Mouse (Mus musculus): ENCODE results near the gene Bicra. TPM values are rescaled to one million over a fixed set of nuclear protein-coding genes. Genes with fewer than 3 reads are reported as not detected.

Bicra gene
- polyA plus RNA-seq, 2 experiments: 0.83 to 1.8 TPM

DNA sequence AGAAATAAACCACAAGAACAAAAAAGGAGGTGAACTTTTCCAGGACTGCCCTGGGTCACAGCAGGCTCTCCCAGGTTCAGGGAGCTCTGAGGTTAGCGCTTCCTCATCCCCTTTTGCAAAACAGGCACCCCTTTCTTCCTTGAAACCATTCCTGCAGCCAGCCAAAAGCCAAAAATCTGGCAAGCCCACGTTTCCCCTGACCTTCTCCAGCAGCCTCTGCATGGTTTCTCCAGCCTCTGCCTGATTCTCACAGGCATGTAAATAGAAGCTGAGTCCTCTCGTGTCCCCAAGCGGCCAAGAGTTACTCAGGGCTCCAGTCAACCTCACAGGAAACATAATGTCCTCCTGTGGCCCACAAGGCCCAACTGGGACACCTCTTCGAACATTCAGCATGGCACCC lies 32.3 kb downstream of the Bicra start:
- no peaks in the 10 kb centered on the region for H3K36me3 ChIP-seq (replicated peaks; ENCODE audit: control insufficient read depth, insufficient read depth, low read depth)
- no peak for DNase-seq (ENCODE audit: low read depth in 3 of 3, low spot score in 3 of 3)

DNA sequence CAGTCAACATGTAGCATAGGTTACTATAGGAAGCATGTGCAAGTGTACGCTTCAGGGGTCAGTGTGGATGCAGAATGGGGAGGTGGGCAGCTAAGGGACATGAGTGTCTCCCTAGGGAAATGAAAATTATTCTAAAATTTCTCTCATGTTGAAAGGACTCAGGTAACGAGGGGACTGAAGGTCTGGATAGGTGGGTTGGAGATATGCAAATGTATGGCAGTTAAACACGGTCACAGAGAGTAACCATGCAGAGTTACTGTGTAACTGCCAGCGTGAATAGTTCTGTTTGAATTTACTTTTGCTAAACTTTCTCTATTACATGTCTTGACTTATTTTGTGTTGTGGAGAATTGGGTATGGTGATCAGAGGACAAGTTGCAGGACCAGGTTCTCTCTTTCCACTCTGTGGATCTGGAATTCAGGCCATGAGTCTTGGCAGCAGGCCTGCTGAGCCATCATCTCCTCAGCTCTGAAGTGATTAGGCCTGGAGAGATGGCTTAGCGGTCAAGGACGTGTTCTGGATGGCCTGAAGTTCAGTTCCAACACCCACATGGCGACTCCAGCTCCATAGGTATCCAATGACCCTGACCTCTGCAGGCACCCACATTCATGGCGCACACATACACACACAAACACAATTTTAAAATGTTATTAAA lies 33.1 kb downstream of the Bicra start:
- no peak for DNase-seq (ENCODE audit: low read depth in 3 of 3, low spot score in 3 of 3)
- no peak for TF ChIP-seq CTCF (IDR thresholded peaks at IDR 0.05; ENCODE audit: low read depth)
- TF ChIP-seq EP300 (IDR thresholded peaks at IDR 0.05; ENCODE audit: low read depth): no peak
- H3K9me3 ChIP-seq (ENCODE audit: control insufficient read depth, low read length): no peaks in the 10 kb centered on the region
- H3K36me3 ChIP-seq (replicated peaks; ENCODE audit: control insufficient read depth, insufficient read depth, low read depth): no peaks in the 10 kb centered on the region
- H3K4me3 ChIP-seq (ENCODE audit: insufficient read depth in 1 of 2, low read depth in 2 of 2, low read length in 2 of 2): no peak overlapping the region
- WGBS (ENCODE audit: insufficient replicate concordance): 76% methylated on average over 8 of the region's 8 CpGs
- H3K4me1 ChIP-seq (replicated peaks; ENCODE audit: control insufficient read depth in 2 of 2, insufficient read depth in 2 of 2, low read length in 1 of 2): peaks cover 0 to 14% of the 10 kb centered on the region in 2 experiments; a peak in 3 of 4 replicates
- H3K27ac ChIP-seq: no peak overlapping the region
- ATAC-seq (ENCODE audit: insufficient read depth): no peak
- no peak overlapping the region for H3K4me2 ChIP-seq (ENCODE audit: low read depth)
- H3K9ac ChIP-seq (replicated peaks): no peak overlapping the region
- no peaks in the 10 kb centered on the region for H3K27me3 ChIP-seq (ENCODE audit: control insufficient read depth, insufficient read depth, low read length)

More for the DNA sequence above, 32.3 kb downstream of the Bicra start:
- Histone ChIP-seq H3K9me3 (ENCODE audit: control insufficient read depth, low read length) (no peaks in the 10 kb centered on the region), H3K4me2 (ENCODE audit: low read depth) (no peak overlapping the region), H3K9ac (replicated peaks) (no peak overlapping the region), H3K27ac (no peak overlapping the region), H3K27me3 (ENCODE audit: control insufficient read depth, insufficient read depth, low read length) (no peaks in the 10 kb centered on the region), H3K4me3 (ENCODE audit: insufficient read depth in 1 of 2, low read depth in 2 of 2, low read length in 2 of 2) (no peak overlapping the region), H3K4me1 (replicated peaks; ENCODE audit: control insufficient read depth in 2 of 2, insufficient read depth in 2 of 2, low read length in 1 of 2) (peaks cover 0 to 14% of the 10 kb centered on the region in 2 experiments; a peak in 3 of 4 replicates)
- 71% methylated on average over 5 of the region's 5 CpGs for WGBS (ENCODE audit: insufficient replicate concordance)
- ATAC-seq (ENCODE audit: insufficient read depth): no peak
- TF ChIP-seq CTCF (IDR thresholded peaks at IDR 0.05; ENCODE audit: low read depth) (no peak), EP300 (IDR thresholded peaks at IDR 0.05; ENCODE audit: low read depth) (no peak)

DNA sequence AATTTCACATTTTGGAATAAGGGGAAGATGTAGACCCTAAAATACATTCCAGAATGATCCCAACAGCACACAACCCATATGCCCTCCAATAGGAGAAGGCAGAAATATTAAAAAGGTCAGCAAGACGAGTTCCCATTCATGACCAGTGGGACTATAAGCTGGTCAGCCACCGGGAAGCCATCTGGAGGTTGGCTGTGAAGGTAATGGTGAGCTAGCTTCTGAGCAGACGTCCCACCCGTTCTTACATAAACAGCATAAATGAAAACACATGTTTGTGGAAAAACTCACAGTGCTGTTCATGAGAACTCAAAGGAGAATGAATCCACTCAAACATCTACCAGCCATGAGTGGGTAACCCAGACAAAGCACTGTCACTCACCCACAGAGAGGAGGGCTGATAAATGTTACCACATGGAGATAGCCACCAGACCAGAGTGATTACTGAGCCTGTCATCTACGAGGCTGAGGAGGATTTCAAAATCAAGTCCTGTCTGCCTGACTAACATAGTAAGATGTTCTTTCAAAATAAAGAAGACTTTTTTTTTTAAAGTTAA lies 33.9 kb downstream of the Bicra start:
- ATAC-seq (ENCODE audit: insufficient read depth): no peak
- H3K27ac ChIP-seq: no peak overlapping the region
- H3K36me3 ChIP-seq (replicated peaks; ENCODE audit: control insufficient read depth, insufficient read depth, low read depth): no peaks in the 10 kb centered on the region
- DNase-seq (ENCODE audit: low read depth in 3 of 3, low spot score in 3 of 3): no peak
- H3K4me1 ChIP-seq (replicated peaks; ENCODE audit: control insufficient read depth in 2 of 2, insufficient read depth in 2 of 2, low read length in 1 of 2): peaks cover 0 to 12% of the 10 kb centered on the region in 2 experiments; a peak in 3 of 4 replicates
- H3K4me2 ChIP-seq (ENCODE audit: low read depth): no peak overlapping the region
- H3K27me3 ChIP-seq (ENCODE audit: control insufficient read depth, insufficient read depth, low read length): no peaks in the 10 kb centered on the region
- no peak overlapping the region for H3K4me3 ChIP-seq (ENCODE audit: insufficient read depth in 1 of 2, low read depth in 2 of 2, low read length in 2 of 2)
- H3K9me3 ChIP-seq (ENCODE audit: control insufficient read depth, low read length): no peaks in the 10 kb centered on the region
- no peak for TF ChIP-seq CTCF (IDR thresholded peaks at IDR 0.05; ENCODE audit: low read depth)
- no peak for TF ChIP-seq EP300 (IDR thresholded peaks at IDR 0.05; ENCODE audit: low read depth)
- H3K9ac ChIP-seq (replicated peaks): no peak overlapping the region
- 55% methylated on average over 5 of the region's 5 CpGs for WGBS (ENCODE audit: insufficient replicate concordance)

DNA sequence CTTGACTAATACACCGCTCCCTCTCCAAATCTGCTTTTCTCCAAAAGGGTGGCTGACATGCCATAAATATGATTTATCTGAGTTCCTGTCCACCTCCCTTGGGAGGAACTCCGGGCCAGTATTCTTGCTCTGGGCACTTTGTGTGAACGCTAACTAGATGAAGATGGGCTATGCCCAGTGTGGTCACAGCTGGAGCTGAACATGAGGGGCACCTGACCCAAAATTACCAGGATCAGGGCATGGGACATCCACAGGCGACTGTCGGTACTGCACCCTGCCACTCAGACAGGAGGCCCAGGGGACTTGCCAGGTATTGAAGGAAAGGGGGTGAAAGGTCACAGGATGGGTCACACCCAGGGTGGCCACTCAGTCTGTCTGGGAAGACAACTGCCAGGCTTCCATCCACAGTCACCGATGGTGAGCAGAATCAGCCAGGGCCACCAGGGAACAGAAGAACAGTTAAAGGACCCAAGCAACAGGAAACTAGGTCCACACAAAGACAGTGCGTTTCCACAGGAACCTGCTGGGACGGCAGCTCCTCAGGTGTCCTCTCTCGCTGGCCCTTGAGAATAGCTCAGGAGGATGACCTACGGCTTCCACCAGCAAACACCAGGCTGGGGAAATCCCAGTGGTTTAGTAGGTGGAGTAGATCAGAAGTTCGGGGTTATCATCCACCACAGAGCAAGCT lies 35.0 kb downstream of the Bicra start:
- Histone ChIP-seq H3K4me2 (ENCODE audit: low read depth) (no peak overlapping the region), H3K27me3 (ENCODE audit: control insufficient read depth, insufficient read depth, low read length) (no peaks in the 10 kb centered on the region), H3K27ac (no peak overlapping the region), H3K36me3 (replicated peaks; ENCODE audit: control insufficient read depth, insufficient read depth, low read depth) (no peaks in the 10 kb centered on the region), H3K9ac (replicated peaks) (no peak overlapping the region), H3K4me3 (ENCODE audit: insufficient read depth in 1 of 2, low read depth in 2 of 2, low read length in 2 of 2) (no peak overlapping the region), H3K9me3 (ENCODE audit: control insufficient read depth, low read length) (no peaks in the 10 kb centered on the region), H3K4me1 (replicated peaks; ENCODE audit: control insufficient read depth in 2 of 2, insufficient read depth in 2 of 2, low read length in 1 of 2) (peaks cover 0 to 8% of the 10 kb centered on the region in 2 experiments; a peak in 2 of 4 replicates)
- 69% methylated on average over 11 of the region's 11 CpGs for WGBS (ENCODE audit: insufficient replicate concordance)
- no peak for TF ChIP-seq EP300 (IDR thresholded peaks at IDR 0.05; ENCODE audit: low read depth)
- peak; percentile 83 for TF ChIP-seq CTCF (IDR thresholded peaks at IDR 0.05; ENCODE audit: low read depth)
- ATAC-seq (ENCODE audit: insufficient read depth): 0 out of 2 replicates have a peak, but pooled peaks have one; percentile 31
- no peak for DNase-seq (ENCODE audit: low read depth in 3 of 3, low spot score in 3 of 3)

Measured in liver, embryonic 14.5 days (tissue).